Mouse (Mus musculus): ENCODE results near the gene Galc. TPM values are rescaled to one million over a fixed set of nuclear protein-coding genes. Genes with fewer than 3 reads are reported as not detected.

Gene Galc
- polyA plus RNA-seq, 1 experiment, result 0.93 TPM

DNA sequence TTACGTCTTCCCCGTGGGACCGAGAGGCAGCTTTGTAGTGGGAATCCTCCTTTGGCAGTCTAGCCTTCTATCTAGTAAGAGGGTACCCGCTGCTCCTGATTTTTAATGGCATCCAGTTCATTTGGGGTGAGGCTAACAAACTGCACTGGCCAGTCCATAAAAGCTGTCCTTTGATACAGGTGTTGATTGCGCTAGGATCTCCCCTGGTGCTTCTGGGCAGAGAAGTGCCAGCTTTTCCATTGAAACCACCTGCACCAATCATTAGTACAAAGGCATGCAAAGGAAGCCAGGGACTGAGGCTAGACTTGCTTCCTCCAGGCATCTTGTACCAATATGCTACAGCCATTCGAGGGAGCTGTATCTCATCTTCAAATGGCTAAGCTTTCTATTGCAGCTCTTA is 98.4 kb downstream of the Galc start:
- Histone ChIP-seq H3K4me1 (no peaks in the 10 kb centered on the region), H3K36me3 (replicated peaks; ENCODE audit: low read length) (no peaks in the 10 kb centered on the region), H3K27me3 (replicated peaks) (no peaks in the 10 kb centered on the region), H3K4me3 (replicated peaks) (no peak overlapping the region), H3K9me3 (0 out of 2 replicates have a peak, but pooled peaks cover 3% of the 10 kb centered on the region)
- TF ChIP-seq FLI1 (IDR thresholded peaks at IDR 0.05; ENCODE audit: low read length), result no peak
- TF ChIP-seq GATA1 (IDR thresholded peaks at IDR 0.05; ENCODE audit: borderline replicate concordance, low read length), result no peak

Other genes with a start within 250 kb of the Galc start
- 0.18 TPM in 1 of 2 replicates, not detected in the other for gene Gpr65, start 9.2 kb upstream of the Galc start, polyA plus RNA-seq (2012; ENCODE audit: insufficient read depth, low replicate concordance)

Measured in megakaryocyte, embryonic 14.5 days (primary cell).